Mouse (Mus musculus): ENCODE data around the gene Gm39115.

The Gm39115 gene

GRCm38 (mm10) chr7:142119632-142120031, 16.2 kb downstream of the Gm39115 start:
- in situ Hi-C loops (cut with MboI; ENCODE audit: low pct_unique_long_range_greater_than_20kb in 1 of 2, low sequenced_read_pairs in 2 of 2, unreplicated experiment in 1 of 2), result no loop called here

GRCm38 (mm10) chr7:142104747-142105146, 31.1 kb downstream of the Gm39115 start:
- in situ Hi-C loops (cut with MboI; ENCODE audit: low pct_unique_long_range_greater_than_20kb in 1 of 2, low sequenced_read_pairs in 2 of 2, unreplicated experiment in 1 of 2), result no loop called here

GRCm38 (mm10) chr7:142097776-142098175, 38.1 kb downstream of the Gm39115 start:
- in situ Hi-C loops (cut with MboI; ENCODE audit: low pct_unique_long_range_greater_than_20kb in 1 of 2, low sequenced_read_pairs in 2 of 2, unreplicated experiment in 1 of 2), result no loop called here

- in situ Hi-C loops (cut with MboI; ENCODE audit: low pct_unique_long_range_greater_than_20kb in 1 of 2, low sequenced_read_pairs in 2 of 2, unreplicated experiment in 1 of 2), result no loop called here
Measured at GRCm38 (mm10) chr7:142096701-142097100, 39.1 kb downstream of the Gm39115 start.

GRCm38 (mm10) chr7:142095183-142095931, 40.5 kb downstream of the Gm39115 start, which contains the start of gene Dusp8:
Gene Dusp8, minus strand, starts transcription at chr7:142095843.
- in situ Hi-C loops (cut with MboI; ENCODE audit: low pct_unique_long_range_greater_than_20kb in 1 of 2, low sequenced_read_pairs in 2 of 2, unreplicated experiment in 1 of 2), result no loop called here

- in situ Hi-C loops (cut with MboI; ENCODE audit: low pct_unique_long_range_greater_than_20kb in 1 of 2, low sequenced_read_pairs in 2 of 2, unreplicated experiment in 1 of 2), result no loop called here
Measured at GRCm38 (mm10) chr7:142094301-142095143, 41.3 kb downstream of the Gm39115 start.

- in situ Hi-C loops (cut with MboI; ENCODE audit: low pct_unique_long_range_greater_than_20kb in 1 of 2, low sequenced_read_pairs in 2 of 2, unreplicated experiment in 1 of 2), result no loop called here
Measured at GRCm38 (mm10) chr7:142093696-142094240, 42.1 kb downstream of the Gm39115 start.

GRCm38 (mm10) chr7:142092991-142093390, 42.8 kb downstream of the Gm39115 start:
- in situ Hi-C loops (cut with MboI; ENCODE audit: low pct_unique_long_range_greater_than_20kb in 1 of 2, low sequenced_read_pairs in 2 of 2, unreplicated experiment in 1 of 2), result no loop called here

- in situ Hi-C loops (cut with MboI; ENCODE audit: low pct_unique_long_range_greater_than_20kb in 1 of 2, low sequenced_read_pairs in 2 of 2, unreplicated experiment in 1 of 2), result no loop called here
Measured at GRCm38 (mm10) chr7:142091848-142092247, 44.0 kb downstream of the Gm39115 start.

- in situ Hi-C loops (cut with MboI; ENCODE audit: low pct_unique_long_range_greater_than_20kb in 1 of 2, low sequenced_read_pairs in 2 of 2, unreplicated experiment in 1 of 2), result no loop called here
Measured at GRCm38 (mm10) chr7:142089648-142090447, 46.0 kb downstream of the Gm39115 start.

GRCm38 (mm10) chr7:142088886-142089285, 46.9 kb downstream of the Gm39115 start:
- in situ Hi-C loops (cut with MboI; ENCODE audit: low pct_unique_long_range_greater_than_20kb in 1 of 2, low sequenced_read_pairs in 2 of 2, unreplicated experiment in 1 of 2), result no loop called here

GRCm38 (mm10) chr7:142087069-142087652, 48.7 kb downstream of the Gm39115 start:
- in situ Hi-C loops (cut with MboI; ENCODE audit: low pct_unique_long_range_greater_than_20kb in 1 of 2, low sequenced_read_pairs in 2 of 2, unreplicated experiment in 1 of 2), result no loop called here

- in situ Hi-C loops (cut with MboI; ENCODE audit: low pct_unique_long_range_greater_than_20kb in 1 of 2, low sequenced_read_pairs in 2 of 2, unreplicated experiment in 1 of 2), result no loop called here
Measured at GRCm38 (mm10) chr7:142086159-142086905, 49.5 kb downstream of the Gm39115 start.

Data from mouse embryonic stem cell (cell line).